Mouse (Mus musculus): ENCODE results near the gene Tns3. TPM values are rescaled to one million over a fixed set of nuclear protein-coding genes. Genes with fewer than 3 reads are reported as not detected.
A peak's percentile ranks its signal among the peaks of the same experiment; 100 is the strongest.

The Tns3 gene
- polyA plus RNA-seq, 1 experiment: 23.4 TPM

DNA sequence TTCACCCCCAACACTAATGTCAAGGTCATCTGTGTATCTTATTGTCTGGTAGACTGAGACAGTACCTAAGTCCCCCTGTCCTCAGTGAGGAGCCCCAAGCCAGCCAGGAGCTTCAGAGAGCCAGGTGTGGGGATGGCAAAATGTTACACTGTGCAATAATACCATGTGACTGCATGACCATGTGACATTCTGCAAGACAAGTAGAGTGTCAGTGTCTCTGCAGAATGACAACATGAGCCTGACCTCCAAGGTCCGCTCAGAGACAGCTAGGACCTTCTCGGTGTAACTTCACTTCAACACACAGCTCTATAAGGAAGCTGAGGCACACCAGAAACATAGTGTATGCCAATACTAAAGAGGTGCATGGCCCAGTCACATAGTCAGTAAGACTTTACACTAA lies 20.1 kb downstream of the Tns3 start:
- Histone ChIP-seq H3K4me2 (ENCODE audit: low read depth) (no peak overlapping the region), H3K27me3 (ENCODE audit: control insufficient read depth, insufficient read depth, insufficient read length) (no peaks in the 10 kb centered on the region), H3ac (ENCODE audit: control insufficient read depth, insufficient read length) (no peak overlapping the region), H3K4me3 (no peak overlapping the region), H3K79me2 (ENCODE audit: control insufficient read depth, insufficient read depth) (peaks cover 13% of the 10 kb centered on the region), H3K36me3 (ENCODE audit: control insufficient read depth, insufficient read depth) (no peaks in the 10 kb centered on the region)
- no peak for TF ChIP-seq REST (IDR thresholded peaks at IDR 0.05; ENCODE audit: insufficient read depth, insufficient read length)
- peak; percentile 51 for TF ChIP-seq POLR2AphosphoS2 (IDR thresholded peaks at IDR 0.05; ENCODE audit: insufficient read length, low read depth)

DNA sequence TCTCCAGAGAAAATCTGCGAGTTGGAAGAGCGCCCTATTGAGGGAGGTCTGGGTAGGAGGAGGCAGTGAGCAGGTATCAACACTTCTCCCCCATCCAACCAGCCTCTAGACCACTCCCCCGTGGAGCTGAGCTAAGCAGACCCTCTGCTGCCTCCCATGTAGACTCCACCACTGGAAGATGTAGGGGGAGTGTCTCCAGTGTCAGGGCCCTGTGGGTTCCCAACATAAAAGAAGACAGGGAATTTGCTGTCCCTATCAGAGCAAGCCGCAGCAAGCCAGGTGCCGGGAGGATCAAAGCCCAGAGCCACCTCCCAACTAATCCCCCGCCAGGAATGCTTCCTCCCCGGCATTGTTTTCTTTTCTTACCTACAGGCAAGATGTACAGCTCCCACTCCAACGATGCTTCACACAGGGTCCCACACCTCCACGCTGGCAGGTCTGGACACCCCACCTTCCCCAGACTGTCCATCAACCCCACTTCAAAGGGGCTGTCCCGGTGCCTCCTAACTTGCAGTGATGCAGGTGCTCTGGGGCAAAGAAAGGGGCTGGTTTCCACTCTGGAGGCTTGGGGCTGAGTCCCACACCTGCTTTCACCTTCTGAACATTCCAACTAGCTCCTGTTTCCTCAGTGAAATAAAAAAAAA lies 22.6 kb downstream of the Tns3 start:
- H3ac ChIP-seq (ENCODE audit: control insufficient read depth, insufficient read length): no peak overlapping the region
- no peaks in the 10 kb centered on the region for H3K79me2 ChIP-seq (ENCODE audit: control insufficient read depth, insufficient read depth)
- TF ChIP-seq SRF (IDR thresholded peaks at IDR 0.05; ENCODE audit: control insufficient read depth, insufficient read length, low read depth) (no peak), USF1 (IDR thresholded peaks at IDR 0.05; ENCODE audit: low read depth) (no peak), POLR2AphosphoS2 (IDR thresholded peaks at IDR 0.05; ENCODE audit: insufficient read length, low read depth) (no peak), CEBPB (IDR thresholded peaks at IDR 0.05; ENCODE audit: insufficient read depth, poor library complexity, severe bottlenecking) (no peak), POLR2A (IDR thresholded peaks at IDR 0.05; ENCODE audit: insufficient read length, low read depth) (no peak), MAX (IDR thresholded peaks at IDR 0.05; ENCODE audit: low read depth) (no peak), REST (IDR thresholded peaks at IDR 0.05; ENCODE audit: insufficient read depth, insufficient read length) (no peak), MYOD1 (IDR thresholded peaks at IDR 0.05; ENCODE audit: control insufficient read depth in 1 of 3, insufficient read length in 2 of 3, low read depth in 2 of 3) (no peak), MYOG (IDR thresholded peaks at IDR 0.05; ENCODE audit: control insufficient read depth in 1 of 3, insufficient read depth in 1 of 3, insufficient read length in 2 of 3, low read depth in 2 of 3) (no peak), TCF3 (IDR thresholded peaks at IDR 0.05; ENCODE audit: insufficient read length, low read depth) (no peak), E2F4 (IDR thresholded peaks at IDR 0.05; ENCODE audit: insufficient read depth) (no peak), TCF12 (IDR thresholded peaks at IDR 0.05; ENCODE audit: insufficient read depth, poor library complexity, severe bottlenecking) (no peak)
- H3K4me2 ChIP-seq (ENCODE audit: low read depth): no peak overlapping the region
- H3K27me3 ChIP-seq (ENCODE audit: control insufficient read depth, insufficient read depth, insufficient read length): no peaks in the 10 kb centered on the region
- H3K36me3 ChIP-seq (ENCODE audit: control insufficient read depth, insufficient read depth): no peaks in the 10 kb centered on the region
- H3K4me3 ChIP-seq: no peak overlapping the region

DNA sequence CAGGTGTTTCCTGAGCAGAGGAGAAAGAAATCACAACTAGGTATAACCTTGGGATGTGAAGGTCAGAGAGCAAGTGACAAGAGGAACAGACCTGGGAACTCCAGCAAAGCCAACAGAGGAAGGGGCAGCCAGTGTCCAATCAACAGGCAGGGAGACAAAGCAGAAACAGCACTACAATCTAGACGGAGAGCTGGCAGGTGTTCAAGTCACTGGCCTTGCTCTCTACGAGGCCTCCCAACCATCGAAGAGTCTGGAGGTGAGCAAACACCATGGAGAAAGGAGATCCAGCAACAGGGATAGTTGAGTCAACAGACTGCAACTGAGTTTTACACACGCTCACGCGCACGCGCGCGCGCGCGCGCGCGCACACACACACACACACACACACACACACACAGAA lies 24.6 kb downstream of the Tns3 start:
- Histone ChIP-seq H3ac (ENCODE audit: control insufficient read depth, insufficient read length) (no peak overlapping the region), H3K36me3 (ENCODE audit: control insufficient read depth, insufficient read depth) (no peaks in the 10 kb centered on the region), H3K79me2 (ENCODE audit: control insufficient read depth, insufficient read depth) (no peaks in the 10 kb centered on the region), H3K27me3 (ENCODE audit: control insufficient read depth, insufficient read depth, insufficient read length) (no peaks in the 10 kb centered on the region), H3K4me2 (ENCODE audit: low read depth) (no peak overlapping the region), H3K4me3 (no peak overlapping the region)
- no peak for TF ChIP-seq CEBPB (IDR thresholded peaks at IDR 0.05; ENCODE audit: insufficient read depth, poor library complexity, severe bottlenecking)
- no peak for TF ChIP-seq MYOG (IDR thresholded peaks at IDR 0.05; ENCODE audit: control insufficient read depth in 1 of 3, insufficient read depth in 1 of 3, insufficient read length in 2 of 3, low read depth in 2 of 3)
- TF ChIP-seq POLR2AphosphoS2 (IDR thresholded peaks at IDR 0.05; ENCODE audit: insufficient read length, low read depth): no peak
- no peak for TF ChIP-seq REST (IDR thresholded peaks at IDR 0.05; ENCODE audit: insufficient read depth, insufficient read length)
- TF ChIP-seq TCF12 (IDR thresholded peaks at IDR 0.05; ENCODE audit: insufficient read depth, poor library complexity, severe bottlenecking): no peak

DNA sequence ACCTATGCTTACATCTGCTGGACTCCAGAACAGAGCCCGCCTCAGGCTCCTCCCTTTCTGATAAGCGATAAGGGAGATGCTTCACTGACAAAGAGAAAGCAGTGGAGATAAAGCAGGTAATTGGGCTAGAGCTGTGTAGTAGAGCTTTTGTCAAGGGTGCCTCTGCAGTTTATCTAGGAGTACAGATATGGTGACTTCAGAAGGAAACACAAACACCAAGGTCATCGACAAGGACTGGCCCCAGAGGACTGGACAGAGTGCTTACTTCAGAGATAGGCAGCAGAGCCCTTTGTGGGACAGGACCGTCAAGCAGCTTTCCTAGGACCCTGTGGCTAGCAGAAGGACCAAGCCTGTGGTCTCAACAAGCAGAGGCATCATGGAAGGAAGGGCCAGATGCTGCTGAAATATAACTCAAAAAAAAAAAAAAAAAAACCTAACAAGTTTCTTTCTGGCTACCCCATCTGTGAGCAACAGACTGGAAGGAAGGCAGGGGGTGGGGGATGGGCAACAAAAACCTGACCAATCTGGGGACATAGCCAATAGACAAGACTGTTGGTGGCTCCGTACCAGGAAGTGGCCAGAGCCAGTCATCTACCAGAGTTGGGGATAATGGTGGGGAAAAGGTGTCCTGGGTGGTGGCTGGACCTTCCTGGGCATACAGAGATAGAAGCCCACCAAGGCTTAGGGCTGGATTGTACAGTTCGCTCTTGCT lies 25.2 kb downstream of the Tns3 start:
- H3K4me3 ChIP-seq: no peak overlapping the region
- no peaks in the 10 kb centered on the region for H3K79me2 ChIP-seq (ENCODE audit: control insufficient read depth, insufficient read depth)
- TF ChIP-seq TCF12 (IDR thresholded peaks at IDR 0.05; ENCODE audit: insufficient read depth, poor library complexity, severe bottlenecking) (no peak), POLR2AphosphoS2 (IDR thresholded peaks at IDR 0.05; ENCODE audit: insufficient read length, low read depth) (no peak), SRF (IDR thresholded peaks at IDR 0.05; ENCODE audit: control insufficient read depth, insufficient read length, low read depth) (no peak), E2F4 (IDR thresholded peaks at IDR 0.05; ENCODE audit: insufficient read depth) (no peak), MYOG (IDR thresholded peaks at IDR 0.05; ENCODE audit: control insufficient read depth in 1 of 3, insufficient read depth in 1 of 3, insufficient read length in 2 of 3, low read depth in 2 of 3) (no peak), MYOD1 (IDR thresholded peaks at IDR 0.05; ENCODE audit: control insufficient read depth in 1 of 3, insufficient read length in 2 of 3, low read depth in 2 of 3) (no peak), TCF3 (IDR thresholded peaks at IDR 0.05; ENCODE audit: insufficient read length, low read depth) (no peak), CEBPB (IDR thresholded peaks at IDR 0.05; ENCODE audit: insufficient read depth, poor library complexity, severe bottlenecking) (no peak)
- H3K36me3 ChIP-seq (ENCODE audit: control insufficient read depth, insufficient read depth): no peaks in the 10 kb centered on the region
- no peaks in the 10 kb centered on the region for H3K27me3 ChIP-seq (ENCODE audit: control insufficient read depth, insufficient read depth, insufficient read length)
- no peak overlapping the region for H3K4me2 ChIP-seq (ENCODE audit: low read depth)
- H3ac ChIP-seq (ENCODE audit: control insufficient read depth, insufficient read length): no peak overlapping the region
